Mouse (Mus musculus) small intestine, adult 2 months (tissue): ENCODE measurements around the gene Ccdc191.

Source experiments
- CTCF ChIP-seq: fragments of 200-500 bp; IDR thresholded peaks from 2 replicates; pipeline ENCODE4 v1.5.1; 2012; ENCODE audit warnings: low read depth, mild to moderate bottlenecking, control low read depth, inconsistent platforms, low read length, moderate library complexity, mixed read lengths; ENCODE audit not compliant: insufficient replicate concordance, insufficient read length; ENCODE audit errors: extremely low read depth
- POLR2A ChIP-seq: fragments of 200-500 bp; IDR thresholded peaks from 2 replicates; pipeline ENCODE4 v1.6.1; 2012; ENCODE audit warnings: low read depth, mild to moderate bottlenecking, control low read depth, inconsistent platforms, low read length, moderate library complexity

GRCm38 (mm10) chr16:43958038-43958437 is 68.4 kb downstream of the Ccdc191 start:
- TF ChIP-seq CTCF (no peak), POLR2A (no peak)
